Mouse (Mus musculus): ENCODE measurements around the gene Mov10l1.

DNA sequence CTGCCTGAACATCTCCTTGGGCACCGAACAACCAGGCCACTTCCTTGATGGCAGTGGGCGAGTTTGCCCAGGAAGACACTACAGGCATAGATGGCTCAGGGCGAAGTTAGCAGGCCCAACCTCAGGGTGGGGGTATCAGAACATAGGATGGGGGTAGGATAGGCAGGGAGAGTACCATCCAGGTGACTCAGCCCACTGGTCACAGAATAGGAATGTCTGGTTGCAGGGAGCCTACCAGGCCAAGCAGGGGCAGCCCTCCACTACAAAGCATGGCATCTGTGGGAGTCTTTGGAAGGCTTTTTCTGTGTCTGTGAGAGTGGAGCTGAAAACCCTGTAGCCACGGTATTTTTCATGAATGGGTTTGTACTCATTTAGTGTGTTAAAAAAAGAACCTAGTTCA lies 25.2 kb upstream of the Mov10l1 start:
- TF ChIP-seq POLR2A (IDR thresholded peaks at IDR 0.05; ENCODE audit: low read depth, low read length), result no peak
- TF ChIP-seq CTCF (IDR thresholded peaks at IDR 0.05; ENCODE audit: borderline replicate concordance, insufficient read depth, low read length), result no peak
